Mouse (Mus musculus) hindbrain, embryonic 11.5 days (tissue): Measurements from ENCODE around the gene Dclre1b. TPM values are rescaled to one million over a fixed set of nuclear protein-coding genes. Genes with fewer than 3 reads are reported as not detected.

Experiments
- ATAC-seq: fragments of 200-750 bp; cut with Nextera tagmentation; 2 replicates; pipeline ENCODE4 v1.8.0; 2017; ENCODE audit warnings: mild to moderate bottlenecking, moderate TSS enrichment, moderate library complexity; ENCODE audit not compliant: low FRiP score
- DNase-seq: peaks from one replicate; pipeline ENCODE4 v3.0.0-alpha.2; 2015; ENCODE audit warnings: low spot score
- H3K27ac ChIP-seq: fragments of 300-500 bp; sonication (generic); 2 replicates; pipeline ENCODE4 v1.5.1; 2014; ENCODE audit warnings: mild to moderate bottlenecking, low read depth, low read length
- H3K27me3 ChIP-seq: fragments of 300-500 bp; sonication (generic); 2 replicates; pipeline ENCODE4 v1.6.1; 2014; ENCODE audit warnings: mild to moderate bottlenecking, low read length, moderate library complexity, mixed read lengths; ENCODE audit not compliant: control insufficient read depth, insufficient read depth
- H3K36me3 ChIP-seq: fragments of 300-500 bp; sonication (generic); 2 replicates; pipeline ENCODE4 v1.6.1; 2014; ENCODE audit warnings: mild to moderate bottlenecking, low read length, moderate library complexity, mixed read lengths; ENCODE audit not compliant: control insufficient read depth, insufficient read depth
- H3K4me1 ChIP-seq: fragments of 300-500 bp; sonication (generic); replicated peaks from 2 replicates; pipeline ENCODE4 v1.6.1; 2014; ENCODE audit warnings: low read length, mixed read lengths; ENCODE audit not compliant: control insufficient read depth, insufficient read depth
- H3K4me2 ChIP-seq: fragments of 300-500 bp; sonication (generic); replicated peaks from 2 replicates; pipeline ENCODE4 v1.6.1; 2014; ENCODE audit warnings: mild to moderate bottlenecking, low read depth, low read length
- H3K4me3 ChIP-seq: fragments of 300-500 bp; sonication (generic); 2 replicates; pipeline ENCODE4 v1.5.1; 2014; ENCODE audit warnings: low read depth, low read length
- H3K9ac ChIP-seq: fragments of 300-500 bp; sonication (generic); 2 replicates; pipeline ENCODE4 v1.6.1; 2014; ENCODE audit warnings: low read depth, low read length
- H3K9me3 ChIP-seq: fragments of 300-500 bp; sonication (generic); 2 replicates; pipeline ENCODE4 v1.6.1; 2016; ENCODE audit warnings: low read length; ENCODE audit not compliant: control insufficient read depth
- WGBS: fragments of 180-500 bp; shearing (Covaris S2); extraction: QIAGEN DNeasy Blood & Tissue Kit; methylation state at CpG from one replicate; pipeline ENCODE4 v1.1.7; 2014; 5-methylcytosine and 5-hydroxymethylcytosine counted together
- polyA plus RNA-seq: library from polyadenylated mRNA; unstranded; fragments of >200 nt; fragmentation: Nextera tagmentation; extraction: Ambion mirVana; gene quantifications from 2 replicates; pipeline ENCODE4 v1.2.1, GENCODE M21; 2014

Gene Dclre1b
- 31.4 and 40.3 TPM in 2 replicates for polyA plus RNA-seq

- WGBS = under 1% methylated on average over 59 of the region's 70 CpGs
- peak within 1 kb of the TSS; percentile 51 for H3K4me3 ChIP-seq
- peak; percentile 99 for ATAC-seq
- no peaks in the 10 kb centered on the region for H3K4me1 ChIP-seq
- no peaks in the 10 kb centered on the region for H3K36me3 ChIP-seq
- H3K9ac ChIP-seq = peak within 1 kb of the TSS; percentile 88
- H3K9me3 ChIP-seq = no peaks in the 10 kb centered on the region
- H3K4me2 ChIP-seq = peak within 1 kb of the TSS; percentile 64
- peak within 1 kb of the TSS; percentile 83 for H3K27ac ChIP-seq
- H3K27me3 ChIP-seq = no peaks in the 10 kb centered on the region
- peak; percentile 97 for DNase-seq
Measured at GRCm38 (mm10) chr3:103808891-103809798, at the start of gene Dclre1b, which contains the start of the genes Ap4b1 and Gm43064. Gene Dclre1b, minus strand, starts transcription at chr3:103809444. Gene Ap4b1, plus strand, starts transcription at chr3:103809520. Gene Gm43064, plus strand, starts transcription at chr3:103809573.

GRCm38 (mm10) chr3:103857977-103858563 is 48.8 kb upstream of the Dclre1b start:
- Histone ChIP-seq H3K9me3 (no peaks in the 10 kb centered on the region), H3K4me1 (no peaks in the 10 kb centered on the region), H3K27me3 (no peaks in the 10 kb centered on the region), H3K36me3 (no peaks in the 10 kb centered on the region), H3K9ac (no peak overlapping the region), H3K4me2 (no peak overlapping the region), H3K27ac (no peak overlapping the region), H3K4me3 (no peak overlapping the region)
- WGBS = 93% methylated on average over 6 of the region's 6 CpGs
- ATAC-seq = no peak
- DNase-seq = no peak

- ATAC-seq (no peak), DNase-seq (no peak)
- Histone ChIP-seq H3K27ac (no peak overlapping the region), H3K9me3 (no peaks in the 10 kb centered on the region), H3K4me2 (no peak overlapping the region), H3K4me3 (no peak overlapping the region), H3K36me3 (no peaks in the 10 kb centered on the region), H3K4me1 (no peaks in the 10 kb centered on the region), H3K9ac (no peak overlapping the region), H3K27me3 (no peaks in the 10 kb centered on the region)
- WGBS = 90% methylated on average over 7 of the region's 7 CpGs
Measured at GRCm38 (mm10) chr3:103857036-103857805, 48.0 kb upstream of the Dclre1b start.

- Histone ChIP-seq H3K9me3 (no peaks in the 10 kb centered on the region), H3K4me3 (no peak overlapping the region), H3K4me2 (no peak overlapping the region), H3K27ac (no peak overlapping the region), H3K4me1 (no peaks in the 10 kb centered on the region), H3K9ac (no peak overlapping the region), H3K27me3 (no peaks in the 10 kb centered on the region), H3K36me3 (no peaks in the 10 kb centered on the region)
- DNase-seq (no peak), ATAC-seq (no peak)
- WGBS = 73% methylated on average over 8 of the region's 8 CpGs
Measured at GRCm38 (mm10) chr3:103853804-103854203, 44.6 kb upstream of the Dclre1b start.

DNA sequence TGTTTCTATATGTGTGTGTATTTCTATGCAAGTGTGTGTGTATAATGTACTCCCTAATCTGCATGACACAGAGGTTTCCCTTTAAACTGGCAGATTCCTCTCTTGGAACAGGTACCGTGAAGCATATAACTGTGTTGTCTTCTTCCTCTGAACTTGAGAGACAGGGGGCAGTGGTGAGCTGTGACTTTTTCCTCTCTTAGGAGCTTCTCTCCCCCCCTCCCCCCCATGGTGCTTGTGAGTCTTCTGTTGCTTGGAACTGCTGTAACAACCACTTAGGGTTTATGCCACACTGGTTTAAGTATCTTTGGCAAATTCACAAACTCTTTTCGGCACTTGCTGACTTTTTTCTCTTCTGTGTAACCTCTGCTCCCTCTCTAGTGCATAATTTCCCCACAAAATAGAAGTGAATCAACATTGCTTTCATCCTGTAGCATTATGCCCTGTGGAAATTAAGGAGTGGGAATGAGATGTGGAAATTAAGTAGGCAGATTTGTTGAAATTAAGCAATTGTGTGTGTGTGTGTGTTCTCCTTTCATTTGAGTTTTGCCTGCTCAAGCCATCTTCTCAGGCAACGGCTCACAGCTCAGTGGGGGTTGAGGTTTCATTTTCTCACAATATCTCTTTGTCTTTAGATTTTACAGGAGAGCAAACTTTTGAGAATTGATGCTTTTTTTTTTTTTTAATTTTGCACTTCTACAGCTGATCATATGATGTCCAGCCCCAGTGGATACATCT is 43.5 kb upstream of the Dclre1b start:
- DNase-seq = peak; percentile 43
- WGBS = 64% methylated on average over 3 of the region's 3 CpGs
- no peaks in the 10 kb centered on the region for H3K36me3 ChIP-seq

GRCm38 (mm10) chr3:103851882-103852281 is 42.6 kb upstream of the Dclre1b start:
- Histone ChIP-seq H3K9ac (no peak overlapping the region), H3K4me2 (no peak overlapping the region), H3K4me1 (no peaks in the 10 kb centered on the region), H3K9me3 (no peaks in the 10 kb centered on the region), H3K4me3 (no peak overlapping the region), H3K27me3 (no peaks in the 10 kb centered on the region), H3K27ac (no peak overlapping the region), H3K36me3 (no peaks in the 10 kb centered on the region)
- WGBS = 89% methylated on average over 8 of the region's 8 CpGs
- ATAC-seq = no peak
- DNase-seq = no peak

More for the DNA sequence above, 43.5 kb upstream of the Dclre1b start:
- Histone ChIP-seq H3K4me3 (no peak overlapping the region), H3K9ac (no peak overlapping the region), H3K4me1 (no peaks in the 10 kb centered on the region), H3K27ac (no peak overlapping the region), H3K27me3 (no peaks in the 10 kb centered on the region), H3K4me2 (no peak overlapping the region), H3K9me3 (no peaks in the 10 kb centered on the region)
- no peak for ATAC-seq

- ATAC-seq = no peak
- 91% methylated on average over 6 of the region's 6 CpGs for WGBS
Measured at GRCm38 (mm10) chr3:103851481-103851880, 42.2 kb upstream of the Dclre1b start.

More at GRCm38 (mm10) chr3:103851481-103851880, 42.2 kb upstream of the Dclre1b start:
- no peaks in the 10 kb centered on the region for H3K4me1 ChIP-seq
- H3K27me3 ChIP-seq = no peaks in the 10 kb centered on the region
- H3K4me3 ChIP-seq = no peak overlapping the region
- H3K4me2 ChIP-seq = no peak overlapping the region
- no peak for DNase-seq
- no peaks in the 10 kb centered on the region for H3K9me3 ChIP-seq
- H3K36me3 ChIP-seq = no peaks in the 10 kb centered on the region
- no peak overlapping the region for H3K9ac ChIP-seq
- no peak overlapping the region for H3K27ac ChIP-seq
